ENCODE assay signal across 8 mouse cellular contexts in genomic region chr6:120915649-120915975, GRCm38 (mm10). TPM values are rescaled to one million over a fixed set of nuclear protein-coding genes. Genes with fewer than 3 reads are reported as not detected.
DNase-seq lines count a peak whose midpoint lies in the region; ATAC-seq and TF ChIP-seq lines count a peak whose summit lies in the region.

No protein-coding gene starts in this region.

- peak overlapping the region; percentile 74 for H3K9ac ChIP-seq in liver, embryonic 11.5 days (ENCODE audit: low read depth, low read length)
- peak overlapping the region; percentile 56; the same call in 1 of the 2 replicates for H3K9ac ChIP-seq in hindbrain, embryonic 15.5 days

- H3K79me2 ChIP-seq in myocyte (ENCODE audit: control insufficient read depth, insufficient read depth), result peaks cover 40% of the 10 kb centered on the region

- peak overlapping the region; percentile 98 for H3K4me2 ChIP-seq in liver, embryonic 11.5 days
- peak overlapping the region; percentile 85 for H3K4me2 ChIP-seq in hindbrain, embryonic 15.5 days
- peak overlapping the region; percentile 94 for H3K4me2 ChIP-seq in myocyte (ENCODE audit: low read depth)

- TF ChIP-seq POLR2A in myocyte (IDR thresholded peaks at IDR 0.05; ENCODE audit: insufficient read length, low read depth), result no peak

- peak; percentile 16 for ATAC-seq in liver, embryonic 11.5 days (replicated peaks; ENCODE audit: low FRiP score)
- peak; percentile 1; the same call in 1 of the 2 replicates for ATAC-seq in hindbrain, embryonic 15.5 days (ENCODE audit: low FRiP score, low read depth)

- no peak for DNase-seq in liver, embryonic 11.5 days (ENCODE audit: low spot score)
- no peak for DNase-seq in liver
- DNase-seq in c-Kit-positive CD71-positive TER-119-positive erythroid progenitor cells, embryonic 14.5 days (ENCODE audit: low spot score), result peak; percentile 32
- DNase-seq in urinary bladder, postnatal 14 days (ENCODE audit: low spot score), result no peak
- DNase-seq in adrenal gland, postnatal 10 days, result no peak
- DNase-seq in adrenal gland, adult 2 months, result no peak

- H3K9me3 ChIP-seq in liver, embryonic 11.5 days (ENCODE audit: control insufficient read depth, low read length), result no peaks in the 10 kb centered on the region
- H3K9me3 ChIP-seq in hindbrain, embryonic 15.5 days, result no peaks in the 10 kb centered on the region

- peak overlapping the region; percentile 84 for H3K4me3 ChIP-seq in liver, embryonic 11.5 days (ENCODE audit: low read depth, low read length)
- peak overlapping the region; percentile 71 for H3K4me3 ChIP-seq in hindbrain, embryonic 15.5 days
- peak overlapping the region; percentile 70 for H3K4me3 ChIP-seq in myocyte

- no peaks in the 10 kb centered on the region for H3K27me3 ChIP-seq in liver, embryonic 11.5 days (replicated peaks; ENCODE audit: control insufficient read depth, insufficient read depth, low read length)
- H3K27me3 ChIP-seq in hindbrain, embryonic 15.5 days, result no peaks in the 10 kb centered on the region
- no peaks in the 10 kb centered on the region for H3K27me3 ChIP-seq in myocyte (ENCODE audit: control insufficient read depth, insufficient read depth, insufficient read length)

- no peaks in the 10 kb centered on the region for H3K36me3 ChIP-seq in liver, embryonic 11.5 days (ENCODE audit: control insufficient read depth, insufficient read depth, low read length)
- H3K36me3 ChIP-seq in hindbrain, embryonic 15.5 days, result no peaks in the 10 kb centered on the region
- no peaks in the 10 kb centered on the region for H3K36me3 ChIP-seq in myocyte (ENCODE audit: control insufficient read depth, insufficient read depth)

- WGBS in liver, embryonic 11.5 days, result 10% methylated on average over 2 of the region's 2 CpGs
- 41% methylated on average over 2 of the region's 2 CpGs for WGBS in hindbrain, embryonic 15.5 days

- peaks cover 47% of the 10 kb centered on the region for H3K4me1 ChIP-seq in liver, embryonic 11.5 days (replicated peaks; ENCODE audit: control insufficient read depth, insufficient read depth, low read length)
- H3K4me1 ChIP-seq in hindbrain, embryonic 15.5 days (replicated peaks), result peaks cover 21% of the 10 kb centered on the region

- H3ac ChIP-seq in myocyte (ENCODE audit: control insufficient read depth, insufficient read length), result peak overlapping the region; percentile 12

- H3K27ac ChIP-seq in liver, embryonic 11.5 days (ENCODE audit: low read depth, low read length), result peak overlapping the region; percentile 81; the same call in 1 of the 2 replicates
- no peak overlapping the region for H3K27ac ChIP-seq in hindbrain, embryonic 15.5 days (replicated peaks)

TF ChIP-seq in myocyte, 11 proteins besides CTCF, POLR2A, EP300 and RAD21:
- TF ChIP-seq CEBPB (IDR thresholded peaks at IDR 0.05; ENCODE audit: insufficient read depth, poor library complexity, severe bottlenecking) (no peak), TCF3 (IDR thresholded peaks at IDR 0.05; ENCODE audit: insufficient read length, low read depth) (no peak), MYOD1 (IDR thresholded peaks at IDR 0.05; ENCODE audit: control insufficient read depth in 1 of 3, insufficient read length in 2 of 3, low read depth in 2 of 3) (no peak), USF1 (IDR thresholded peaks at IDR 0.05; ENCODE audit: low read depth) (no peak), E2F4 (IDR thresholded peaks at IDR 0.05; ENCODE audit: insufficient read depth) (no peak), SRF (IDR thresholded peaks at IDR 0.05; ENCODE audit: control insufficient read depth, insufficient read length, low read depth) (no peak), TCF12 (IDR thresholded peaks at IDR 0.05; ENCODE audit: insufficient read depth, poor library complexity, severe bottlenecking) (no peak), MAX (IDR thresholded peaks at IDR 0.05; ENCODE audit: low read depth) (no peak), REST (IDR thresholded peaks at IDR 0.05; ENCODE audit: insufficient read depth, insufficient read length) (no peak), POLR2AphosphoS2 (IDR thresholded peaks at IDR 0.05; ENCODE audit: insufficient read length, low read depth) (no peak), MYOG (IDR thresholded peaks at IDR 0.05; ENCODE audit: control insufficient read depth in 1 of 3, insufficient read depth in 1 of 3, insufficient read length in 2 of 3, low read depth in 2 of 3) (no peak)

RNA-seq across cellular contexts. Expression of gene Bid, which starts 1.0 kb away (rescaled TPM):
- 48.2 and 51.5 TPM in 2 replicates for polyA plus RNA-seq in liver, embryonic 11.5 days (2014; fragmentation: Nextera tagmentation; extraction: Ambion mirVana)
- polyA plus RNA-seq in hindbrain, embryonic 15.5 days (2015; fragmentation: Nextera tagmentation; extraction: Ambion mirVana), result 39.1 and 39.3 TPM in 2 replicates
- polyA plus RNA-seq in myocyte (2012; fragmentation: generic; extraction: Trizol), result 34.3 TPM
- 1 to 10 TPM; 6.4 to 7.0 TPM for total RNA-seq in adrenal gland, postnatal 10 days (2021)
- 1 to 10 TPM; 3.5 to 4.7 TPM for total RNA-seq in adrenal gland, adult 2 months (2021)
- polyA plus RNA-seq in adrenal gland, adult 2 months (2012; rRNA removed), result 2.7 and 3.0 TPM in 2 replicates
